Mouse (Mus musculus) bone marrow, adult 2 months (tissue): Measurements from ENCODE around the gene Ltb4r2. TPM values are rescaled to one million over a fixed set of nuclear protein-coding genes. Genes with fewer than 3 reads are reported as not detected.

Experiments used
- H3K27ac ChIP-seq: fragments of 200-500 bp; 2 replicates; pipeline ENCODE4 v1.5.1; 2012; ENCODE audit warnings: low read depth, mild to moderate bottlenecking, control low read depth, inconsistent platforms, low read length; ENCODE audit not compliant: control insufficient read depth, poor library complexity, insufficient read depth
- H3K4me1 ChIP-seq: fragments of 200-500 bp; 2 replicates; pipeline ENCODE4 v1.6.1; 2011; ENCODE audit warnings: low read length; ENCODE audit not compliant: control insufficient read depth, insufficient read depth
- H3K4me3 ChIP-seq: fragments of 200-500 bp; replicated peaks from 2 replicates; pipeline ENCODE3; 2011; ENCODE audit warnings: mild to moderate bottlenecking, low read depth, low read length, control low read depth; ENCODE audit not compliant: control insufficient read depth
- CTCF ChIP-seq: fragments of 200-500 bp; IDR thresholded peaks from 2 replicates; pipeline ENCODE4 v1.5.1; 2011; ENCODE audit warnings: low read length, control low read depth; ENCODE audit not compliant: control insufficient read depth, insufficient read depth
- POLR2A ChIP-seq: fragments of 200-500 bp; IDR thresholded peaks from 2 replicates; pipeline ENCODE4 v1.6.1; 2011; ENCODE audit warnings: low read depth, mild to moderate bottlenecking, control low read depth, low read length, borderline replicate concordance; ENCODE audit not compliant: control insufficient read depth
- WGBS: fragments of 180-500 bp; shearing (Covaris S2); methylation state at CpG from one replicate; pipeline ENCODE4 v1.1.7; 2018; 5-methylcytosine and 5-hydroxymethylcytosine counted together
- polyA plus RNA-seq: library from polyadenylated mRNA; stranded (reverse); fragments of >200 nt; gene quantifications from 2 replicates; pipeline ENCODE4 v1.2.4, GENCODE M21; 2011; ENCODE audit warnings: low replicate concordance; ENCODE audit not compliant: missing spikeins, insufficient read depth, insufficient read length

Ltb4r2 gene
- polyA plus RNA-seq, 1 experiment, result 6.5 TPM

DNA sequence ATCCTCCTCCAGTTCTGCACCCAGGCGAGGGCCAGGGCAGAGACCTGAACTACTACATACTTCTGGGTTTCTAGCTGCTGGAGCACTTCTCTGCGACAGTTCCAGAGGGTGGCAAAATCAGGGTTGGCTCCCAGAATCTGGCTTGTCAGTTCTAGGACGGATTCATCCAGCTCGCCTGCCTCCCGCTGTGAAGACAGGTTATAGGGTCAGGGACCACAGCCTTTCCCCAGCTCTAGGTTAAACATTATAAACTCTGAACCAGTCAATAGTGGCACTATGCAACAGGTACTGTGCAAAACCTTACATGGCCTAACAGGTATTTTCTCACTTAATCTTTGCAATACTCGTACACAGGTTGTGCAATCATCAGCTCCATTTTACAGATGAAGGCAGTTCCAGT, 40.2 kb upstream of the Ltb4r2 start:
- Histone ChIP-seq H3K4me1 (peaks cover 8% of the 10 kb centered on the region), H3K4me3 (no peak overlapping the region), H3K27ac (no peak overlapping the region; the same call in 1 of the 2 replicates)
- WGBS, result 81% methylated on average over 6 of the region's 6 CpGs
- TF ChIP-seq POLR2A (no peak), CTCF (no peak)

- H3K4me1 ChIP-seq, result peaks cover 8% of the 10 kb centered on the region
- peak within 1 kb of the TSS; percentile 83 for H3K27ac ChIP-seq
- under 1% methylated on average over 50 of the region's 50 CpGs for WGBS
- TF ChIP-seq POLR2A (peak; percentile 73; the same call in 1 of the 2 replicates), CTCF (peak; percentile 97)
- H3K4me3 ChIP-seq, result peak within 1 kb of the TSS; percentile 93
Observed at GRCm38 (mm10) chr14:55721700-55722437, 39.4 kb upstream of the Ltb4r2 start, which contains the start of gene Rabggta. Gene Rabggta (minus strand): TSS chr14:55722263.

- peak overlapping the region; percentile 93 for H3K4me3 ChIP-seq
- H3K27ac ChIP-seq, result peak overlapping the region; percentile 30; the same call in 1 of the 2 replicates
- H3K4me1 ChIP-seq, result peaks cover 8% of the 10 kb centered on the region
- no peak for TF ChIP-seq CTCF
- TF ChIP-seq POLR2A, result no peak
- WGBS, result 8% methylated on average over 8 of the region's 8 CpGs
Observed at GRCm38 (mm10) chr14:55722438-55722945, 38.7 kb upstream of the Ltb4r2 start.

- 0 out of 2 replicates have a peak overlapping the region, but pooled peaks have one; percentile 16 for H3K27ac ChIP-seq
- H3K4me3 ChIP-seq, result no peak overlapping the region
- H3K4me1 ChIP-seq, result peaks cover 12% of the 10 kb centered on the region
- WGBS, result 63% methylated on average over 7 of the region's 7 CpGs
- TF ChIP-seq CTCF, result no peak
- TF ChIP-seq POLR2A, result no peak
Observed at GRCm38 (mm10) chr14:55723433-55723832, 37.8 kb upstream of the Ltb4r2 start.

- peaks cover 12% of the 10 kb centered on the region for H3K4me1 ChIP-seq
- WGBS, result 4% methylated on average over 8 of the region's 8 CpGs
- TF ChIP-seq POLR2A (no peak), CTCF (no peak)
- peak overlapping the region; percentile 78; the same call in 1 of the 2 replicates for H3K27ac ChIP-seq
- peak overlapping the region; percentile 21 for H3K4me3 ChIP-seq
Observed at GRCm38 (mm10) chr14:55724411-55724871, 36.8 kb upstream of the Ltb4r2 start.

DNA sequence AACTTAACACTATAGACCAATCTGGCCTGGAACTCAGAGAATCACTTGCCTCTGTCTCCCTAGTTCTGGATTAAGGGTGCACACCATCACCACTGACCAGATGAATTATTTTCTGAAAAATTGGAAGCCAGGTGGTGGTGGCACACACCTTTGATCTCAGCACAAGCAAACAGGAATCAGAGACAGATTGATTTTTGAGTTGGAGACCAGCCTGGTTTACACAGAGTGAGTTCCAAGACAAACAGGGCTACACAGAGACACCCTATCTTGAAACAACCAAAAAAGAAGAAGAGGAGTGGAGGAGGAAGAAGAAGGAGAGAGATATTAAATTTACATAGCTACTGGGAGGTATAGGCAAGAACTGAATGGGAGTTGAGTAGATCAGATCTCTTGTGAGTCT, 35.0 kb upstream of the Ltb4r2 start:
- H3K27ac ChIP-seq, result no peak overlapping the region
- H3K4me3 ChIP-seq, result no peak overlapping the region
- TF ChIP-seq POLR2A (no peak), CTCF (no peak)
- H3K4me1 ChIP-seq, result peaks cover 12% of the 10 kb centered on the region

- Histone ChIP-seq H3K4me1 (peaks cover 10% of the 10 kb centered on the region), H3K27ac (peak overlapping the region; percentile 50; the same call in 1 of the 2 replicates), H3K4me3 (no peak overlapping the region)
- 44% methylated on average over 8 of the region's 8 CpGs for WGBS
- no peak for TF ChIP-seq CTCF
- TF ChIP-seq POLR2A, result no peak
Observed at GRCm38 (mm10) chr14:55727889-55728685, 33.1 kb upstream of the Ltb4r2 start.

DNA sequence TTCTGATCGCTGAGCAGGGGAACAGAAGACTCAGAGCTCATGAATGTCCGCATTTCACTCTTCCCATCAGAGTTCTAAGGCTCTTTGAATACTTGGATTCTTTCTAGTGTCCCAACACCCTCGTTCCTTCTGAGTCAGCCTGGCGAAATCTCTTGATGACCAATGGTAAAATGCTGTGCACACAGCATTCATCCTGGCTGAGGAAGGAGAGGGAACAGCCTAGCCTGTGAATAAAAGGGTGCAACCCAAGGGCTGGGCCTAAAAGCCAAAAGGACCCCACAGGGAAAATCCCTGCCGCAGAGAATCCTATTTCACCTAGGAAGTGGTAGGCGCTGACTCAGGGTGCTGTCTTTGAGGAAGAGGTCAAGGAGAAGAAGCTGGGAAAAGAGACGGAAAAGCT, 31.1 kb upstream of the Ltb4r2 start:
- Histone ChIP-seq H3K27ac (no peak overlapping the region), H3K4me3 (no peak overlapping the region), H3K4me1 (peaks cover 4% of the 10 kb centered on the region)
- WGBS, result 79% methylated on average over 7 of the region's 7 CpGs
- no peak for TF ChIP-seq POLR2A
- TF ChIP-seq CTCF, result no peak
